Mouse (Mus musculus) stomach, postnatal 0 days (tissue): ENCODE measurements around the gene Islr. TPM values are rescaled to one million over a fixed set of nuclear protein-coding genes. Genes with fewer than 3 reads are reported as not detected.
A peak's percentile ranks its signal among the peaks of the same experiment; 100 is the strongest.

Experiments
- ATAC-seq: fragments of 200-750 bp; cut with Nextera tagmentation; 2 replicates; pipeline ENCODE4 v1.8.0; 2017; ENCODE audit not compliant: low FRiP score, low TSS enrichment
- DNase-seq: peaks from one replicate; pipeline ENCODE4 v3.0.0-alpha.2; 2016; ENCODE audit warnings: low spot score
- H3K27ac ChIP-seq: fragments of 300-500 bp; sonication (generic); replicated peaks from 2 replicates; pipeline ENCODE4 v1.5.1; 2014; ENCODE audit warnings: mild to moderate bottlenecking, control low read depth
- H3K27me3 ChIP-seq: fragments of 300-500 bp; sonication (generic); 2 replicates; pipeline ENCODE4 v1.6.1; 2014; ENCODE audit warnings: low read length; ENCODE audit not compliant: control insufficient read depth, insufficient read depth
- H3K36me3 ChIP-seq: fragments of 300-500 bp; sonication (generic); 2 replicates; pipeline ENCODE4 v1.6.1; 2014; ENCODE audit warnings: low read length, mixed read lengths; ENCODE audit not compliant: control insufficient read depth, insufficient read depth
- H3K4me1 ChIP-seq: fragments of 300-500 bp; sonication (generic); replicated peaks from 2 replicates; pipeline ENCODE4 v1.6.1; 2014; ENCODE audit warnings: antibody characterized with exemption; ENCODE audit not compliant: control insufficient read depth, insufficient read depth
- H3K4me2 ChIP-seq: fragments of 300-500 bp; sonication (generic); replicated peaks from 2 replicates; pipeline ENCODE4 v1.6.1; 2014; ENCODE audit warnings: low read depth, mild to moderate bottlenecking, control low read depth, moderate library complexity
- H3K4me3 ChIP-seq: fragments of 300-500 bp; sonication (generic); 2 replicates; pipeline ENCODE4 v1.5.1; 2014; ENCODE audit warnings: low read depth, low read length, control low read depth
- H3K9ac ChIP-seq: fragments of 300-500 bp; sonication (generic); 2 replicates; pipeline ENCODE4 v1.6.1; 2014; ENCODE audit warnings: mild to moderate bottlenecking, low read length, control low read depth, mixed read lengths
- H3K9me3 ChIP-seq: fragments of 300-500 bp; sonication (generic); 2 replicates; pipeline ENCODE4 v1.6.1; 2016; ENCODE audit warnings: low read length; ENCODE audit not compliant: control insufficient read depth
- CTCF ChIP-seq: IDR thresholded peaks from 2 replicates; pipeline ENCODE4 v1.5.1; 2016; ENCODE audit warnings: antibody characterized with exemption, low read depth, mild to moderate bottlenecking, moderate library complexity
- EP300 ChIP-seq: optimal IDR thresholded peaks from 2 replicates; pipeline ENCODE3; 2016; ENCODE audit warnings: antibody characterized with exemption
- WGBS: fragments of 180-500 bp; shearing (Covaris S2); extraction: QIAGEN DNeasy Blood & Tissue Kit; methylation state at CpG from one replicate; pipeline ENCODE4 v1.1.7; 2014; 5-methylcytosine and 5-hydroxymethylcytosine counted together
- polyA plus RNA-seq: library from polyadenylated mRNA; unstranded; fragments of >200 nt; fragmentation: Nextera tagmentation; extraction: Ambion mirVana; gene quantifications from 2 replicates; pipeline ENCODE4 v1.2.1, GENCODE M21; 2015

The Islr gene
- polyA plus RNA-seq, 1 experiment from 2014 or later: 46.5 TPM

GRCm38 (mm10) chr9:58157838-58158237 is 46.3 kb downstream of the Islr start:
- DNase-seq (no peak), ATAC-seq (no peak)
- Histone ChIP-seq H3K27ac (peak overlapping the region; percentile 94), H3K4me1 (peaks cover 5% of the 10 kb centered on the region), H3K9me3 (no peaks in the 10 kb centered on the region), H3K4me2 (peak overlapping the region; percentile 64), H3K36me3 (no peaks in the 10 kb centered on the region), H3K27me3 (no peaks in the 10 kb centered on the region), H3K4me3 (peak overlapping the region; percentile 34), H3K9ac (peak overlapping the region; percentile 47)
- TF ChIP-seq EP300 (no peak), CTCF (no peak)
- 51% methylated on average over 13 of the region's 13 CpGs for WGBS

GRCm38 (mm10) chr9:58156819-58157560 is 47.1 kb downstream of the Islr start:
- DNase-seq (no peak), ATAC-seq (no peak)
- 82% methylated on average over 22 of the region's 22 CpGs for WGBS
- Histone ChIP-seq H3K27ac (peak overlapping the region; percentile 94; the same call in 1 of the 2 replicates), H3K4me1 (peaks cover 5% of the 10 kb centered on the region), H3K4me2 (peak overlapping the region; percentile 64), H3K27me3 (no peaks in the 10 kb centered on the region), H3K4me3 (peak overlapping the region; percentile 34), H3K9ac (peak overlapping the region; percentile 47), H3K36me3 (no peaks in the 10 kb centered on the region), H3K9me3 (no peaks in the 10 kb centered on the region)
- no peak for TF ChIP-seq CTCF

- Histone ChIP-seq H3K27ac (0 out of 2 replicates have a peak overlapping the region, but pooled peaks have one; percentile 30), H3K36me3 (no peaks in the 10 kb centered on the region), H3K9ac (no peak overlapping the region), H3K4me2 (no peak overlapping the region), H3K9me3 (no peaks in the 10 kb centered on the region), H3K4me1 (peaks cover 5% of the 10 kb centered on the region), H3K27me3 (no peaks in the 10 kb centered on the region), H3K4me3 (no peak overlapping the region)
- no peak for TF ChIP-seq CTCF
- no peak for TF ChIP-seq EP300
- ATAC-seq (no peak), DNase-seq (peak; percentile 37)
- WGBS: 38% methylated on average over 3 of the region's 3 CpGs
These were observed 48.7 kb downstream of the Islr start for GRCm38 (mm10) chr9:58155366-58155765.

- no peak overlapping the region for H3K4me2 ChIP-seq
- peaks cover 5% of the 10 kb centered on the region for H3K4me1 ChIP-seq
- no peaks in the 10 kb centered on the region for H3K9me3 ChIP-seq
- H3K27me3 ChIP-seq: no peaks in the 10 kb centered on the region
- no peak for TF ChIP-seq EP300
- DNase-seq (no peak), ATAC-seq (no peak; the same call in 1 of the 2 replicates)
- peak overlapping the region; percentile 63 for H3K27ac ChIP-seq
- H3K36me3 ChIP-seq: no peaks in the 10 kb centered on the region
- no peak overlapping the region for H3K9ac ChIP-seq
- H3K4me3 ChIP-seq: no peak overlapping the region
- WGBS: 41% methylated on average over 3 of the region's 3 CpGs
These were observed 51.0 kb downstream of the Islr start for GRCm38 (mm10) chr9:58153095-58153494.

GRCm38 (mm10) chr9:58150733-58151361 is 53.3 kb downstream of the Islr start:
- H3K36me3 ChIP-seq: no peaks in the 10 kb centered on the region
- DNase-seq (no peak), ATAC-seq (no peak)
- WGBS: 68% methylated on average over 4 of the region's 4 CpGs
- TF ChIP-seq EP300: no peak
- TF ChIP-seq CTCF: peak; percentile 57
- H3K27ac ChIP-seq: no peak overlapping the region
- no peak overlapping the region for H3K4me2 ChIP-seq
- H3K4me3 ChIP-seq: no peak overlapping the region
- H3K27me3 ChIP-seq: no peaks in the 10 kb centered on the region
- H3K9me3 ChIP-seq: no peaks in the 10 kb centered on the region
- 0 out of 2 replicates have a peak, but pooled peaks cover 2% of the 10 kb centered on the region for H3K4me1 ChIP-seq
- no peak overlapping the region for H3K9ac ChIP-seq

GRCm38 (mm10) chr9:58148806-58149205 is 55.3 kb downstream of the Islr start:
- H3K4me2 ChIP-seq: no peak overlapping the region
- H3K27ac ChIP-seq: no peak overlapping the region
- no peaks in the 10 kb centered on the region for H3K9me3 ChIP-seq
- DNase-seq (no peak), ATAC-seq (no peak)
- H3K4me3 ChIP-seq: no peak overlapping the region
- H3K4me1 ChIP-seq: peaks cover 2% of the 10 kb centered on the region; the same call in 1 of the 2 replicates
- 49% methylated on average over 2 of the region's 2 CpGs for WGBS
- H3K36me3 ChIP-seq: no peaks in the 10 kb centered on the region
- TF ChIP-seq CTCF: no peak
- TF ChIP-seq EP300: no peak
- no peaks in the 10 kb centered on the region for H3K27me3 ChIP-seq
- no peak overlapping the region for H3K9ac ChIP-seq
